Mouse (Mus musculus) lung, embryonic 14.5 days (tissue): ENCODE measurements around the gene Tspan12. TPM values are rescaled to one million over a fixed set of nuclear protein-coding genes. Genes with fewer than 3 reads are reported as not detected.

ENCODE experiments used
- ATAC-seq: fragments of 200-750 bp; cut with Nextera tagmentation; 2 replicates; pipeline ENCODE4 v1.8.0; 2017; ENCODE audit warnings: mild to moderate bottlenecking, moderate TSS enrichment, moderate library complexity; ENCODE audit not compliant: insufficient read depth
- DNase-seq: peaks from one replicate; pipeline ENCODE4 v3.0.0-alpha.2; 2015
- H3K27ac ChIP-seq: fragments of 300-500 bp; sonication (generic); 2 replicates; pipeline ENCODE4 v1.5.1; 2014; ENCODE audit warnings: low read depth, mild to moderate bottlenecking, moderate library complexity
- H3K27me3 ChIP-seq: fragments of 300-500 bp; sonication (generic); 2 replicates; pipeline ENCODE4 v1.6.1; 2014; ENCODE audit warnings: low read length, control low read depth; ENCODE audit not compliant: insufficient read depth
- H3K36me3 ChIP-seq: fragments of 300-500 bp; sonication (generic); 2 replicates; pipeline ENCODE4 v1.6.1; 2014; ENCODE audit warnings: control low read depth; ENCODE audit not compliant: insufficient read depth
- H3K4me1 ChIP-seq: fragments of 300-500 bp; sonication (generic); 2 replicates; pipeline ENCODE4 v1.6.1; 2014; ENCODE audit warnings: antibody characterized with exemption, control low read depth; ENCODE audit not compliant: insufficient read depth
- H3K4me2 ChIP-seq: fragments of 300-500 bp; sonication (generic); 2 replicates; pipeline ENCODE4 v1.6.1; 2014; ENCODE audit warnings: mild to moderate bottlenecking
- H3K4me3 ChIP-seq: fragments of 300-500 bp; sonication (generic); 2 replicates; pipeline ENCODE4 v1.5.1; 2014; ENCODE audit warnings: low read depth, low read length
- H3K9ac ChIP-seq: fragments of 300-500 bp; sonication (generic); 2 replicates; pipeline ENCODE4 v1.6.1; 2014
- H3K9me3 ChIP-seq: fragments of 300-500 bp; sonication (generic); 2 replicates; pipeline ENCODE4 v1.6.1; 2016; ENCODE audit warnings: low read depth, low read length, control low read depth
- CTCF ChIP-seq: IDR thresholded peaks from 2 replicates; pipeline ENCODE4 v1.5.1; 2016; ENCODE audit warnings: antibody characterized with exemption, low read depth
- WGBS: fragments of 180-500 bp; shearing (Covaris S2); extraction: QIAGEN DNeasy Blood & Tissue Kit; methylation state at CpG from one replicate; pipeline ENCODE4 v1.1.7; 2014; 5-methylcytosine and 5-hydroxymethylcytosine counted together
- polyA plus RNA-seq: library from polyadenylated mRNA; unstranded; fragments of >200 nt; fragmentation: Nextera tagmentation; extraction: Ambion mirVana; gene quantifications from 2 replicates; pipeline ENCODE4 v1.2.1, GENCODE M21; 2014

Gene Tspan12
- polyA plus RNA-seq, 1 experiment from 2014 or later, result 53.0 TPM

DNA sequence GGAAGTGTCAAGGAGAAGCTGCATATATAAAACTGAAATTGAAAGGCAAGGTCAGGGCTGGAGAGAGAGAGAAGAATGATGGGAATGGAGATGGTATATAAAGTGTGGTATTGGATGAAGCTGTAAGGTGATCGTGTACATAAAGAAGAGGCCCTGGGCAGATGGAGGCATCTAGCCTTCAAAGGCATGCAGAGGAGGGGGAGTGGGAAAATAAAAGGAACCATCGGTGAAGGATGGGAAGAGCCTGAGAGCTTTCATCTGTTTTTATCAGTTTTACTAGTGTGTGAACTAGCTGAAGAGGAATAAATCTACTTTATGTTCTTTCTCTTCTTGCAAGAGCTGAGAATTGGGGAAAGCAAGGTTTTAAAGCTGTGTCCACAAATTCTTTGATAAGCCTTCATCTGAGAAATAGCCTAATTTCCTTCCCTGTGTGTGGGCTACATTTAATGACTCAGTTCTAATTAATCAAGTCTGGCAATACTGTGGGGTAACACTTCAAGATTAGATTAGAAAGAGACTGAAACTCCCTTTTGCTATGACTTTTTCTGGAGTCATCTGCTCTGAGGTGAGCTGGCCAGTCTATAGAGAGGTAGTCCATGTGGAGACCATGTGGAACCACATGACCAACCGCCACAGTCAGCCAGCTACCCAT, 107.6 kb downstream of the Tspan12 start:
- no peak overlapping the region for H3K4me3 ChIP-seq
- no peak overlapping the region for H3K9ac ChIP-seq
- 44% methylated on average over 3 of the region's 3 CpGs for WGBS
- no peaks in the 10 kb centered on the region for H3K9me3 ChIP-seq
- H3K4me2 ChIP-seq, result no peak overlapping the region
- no peak for DNase-seq
- TF ChIP-seq CTCF, result no peak
- no peak overlapping the region for H3K27ac ChIP-seq
- no peaks in the 10 kb centered on the region for H3K4me1 ChIP-seq
- H3K27me3 ChIP-seq, result no peaks in the 10 kb centered on the region
- 0 out of 2 replicates have a peak, but pooled peaks have one; percentile 28 for ATAC-seq
- no peaks in the 10 kb centered on the region for H3K36me3 ChIP-seq

DNA sequence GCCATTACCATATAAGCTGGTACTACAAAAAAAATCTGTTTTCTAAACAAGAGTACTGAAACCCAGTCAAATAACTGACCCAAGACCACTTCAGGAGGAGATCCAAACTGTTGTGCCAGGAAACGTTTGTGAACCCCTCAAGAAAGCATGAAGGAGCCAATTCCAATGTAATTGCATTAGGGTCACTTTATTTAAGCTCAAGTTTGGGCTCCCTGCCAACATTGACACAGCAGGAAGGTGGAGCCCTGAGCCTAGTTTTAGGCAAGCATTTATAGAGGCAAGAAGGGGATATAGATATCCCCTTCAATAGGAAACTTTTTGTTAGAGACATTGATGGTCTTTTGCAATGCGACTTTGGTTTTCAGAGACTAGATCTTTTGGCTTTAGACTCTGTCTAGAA, 111.7 kb downstream of the Tspan12 start:
- DNase-seq, result peak; percentile 60
- Histone ChIP-seq H3K36me3 (no peaks in the 10 kb centered on the region), H3K4me3 (no peak overlapping the region), H3K9ac (no peak overlapping the region), H3K27me3 (no peaks in the 10 kb centered on the region), H3K27ac (no peak overlapping the region), H3K4me1 (no peaks in the 10 kb centered on the region), H3K9me3 (no peaks in the 10 kb centered on the region), H3K4me2 (no peak overlapping the region)
- TF ChIP-seq CTCF, result no peak
- ATAC-seq, result no peak
- 46% methylated on average over 2 of the region's 2 CpGs for WGBS

DNA sequence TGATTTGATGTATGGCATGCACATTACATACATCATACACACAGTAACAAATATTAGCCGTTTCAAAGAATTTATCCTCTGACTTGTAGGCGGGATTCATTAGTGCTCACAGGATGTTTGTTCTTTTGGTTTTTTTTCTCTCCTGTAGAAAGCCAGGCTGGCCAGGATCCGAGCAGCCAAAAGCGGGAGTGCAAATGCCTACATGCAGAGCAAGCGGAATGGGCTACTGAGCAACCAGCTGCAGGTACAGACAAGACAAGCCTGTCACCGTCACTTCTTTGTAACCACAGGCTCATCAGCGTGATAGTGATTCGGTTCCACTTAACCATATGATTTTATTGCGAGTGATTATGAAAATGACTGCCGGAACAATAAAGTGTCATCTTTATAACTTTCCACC, 130.1 kb downstream of the Tspan12 start:
- ATAC-seq, result no peak
- H3K27ac ChIP-seq, result no peak overlapping the region
- no peaks in the 10 kb centered on the region for H3K36me3 ChIP-seq
- no peak overlapping the region for H3K4me2 ChIP-seq
- TF ChIP-seq CTCF, result no peak
- peak; percentile 27 for DNase-seq
- no peak overlapping the region for H3K9ac ChIP-seq
- no peak overlapping the region for H3K4me3 ChIP-seq
- no peaks in the 10 kb centered on the region for H3K4me1 ChIP-seq
- no peaks in the 10 kb centered on the region for H3K27me3 ChIP-seq
- 61% methylated on average over 10 of the region's 10 CpGs for WGBS
- no peaks in the 10 kb centered on the region for H3K9me3 ChIP-seq

Other genes starting within 250 kb of the Tspan12 start
- 52.5 and 56.0 TPM in 2 replicates for gene Ing3, start 97.1 kb upstream of the Tspan12 start, polyA plus RNA-seq
- 36.9 and 42.0 TPM in 2 replicates for gene Cped1, start 133.4 kb upstream of the Tspan12 start, polyA plus RNA-seq